Mouse (Mus musculus): ENCODE measurements around the gene Dbil5.

DNA sequence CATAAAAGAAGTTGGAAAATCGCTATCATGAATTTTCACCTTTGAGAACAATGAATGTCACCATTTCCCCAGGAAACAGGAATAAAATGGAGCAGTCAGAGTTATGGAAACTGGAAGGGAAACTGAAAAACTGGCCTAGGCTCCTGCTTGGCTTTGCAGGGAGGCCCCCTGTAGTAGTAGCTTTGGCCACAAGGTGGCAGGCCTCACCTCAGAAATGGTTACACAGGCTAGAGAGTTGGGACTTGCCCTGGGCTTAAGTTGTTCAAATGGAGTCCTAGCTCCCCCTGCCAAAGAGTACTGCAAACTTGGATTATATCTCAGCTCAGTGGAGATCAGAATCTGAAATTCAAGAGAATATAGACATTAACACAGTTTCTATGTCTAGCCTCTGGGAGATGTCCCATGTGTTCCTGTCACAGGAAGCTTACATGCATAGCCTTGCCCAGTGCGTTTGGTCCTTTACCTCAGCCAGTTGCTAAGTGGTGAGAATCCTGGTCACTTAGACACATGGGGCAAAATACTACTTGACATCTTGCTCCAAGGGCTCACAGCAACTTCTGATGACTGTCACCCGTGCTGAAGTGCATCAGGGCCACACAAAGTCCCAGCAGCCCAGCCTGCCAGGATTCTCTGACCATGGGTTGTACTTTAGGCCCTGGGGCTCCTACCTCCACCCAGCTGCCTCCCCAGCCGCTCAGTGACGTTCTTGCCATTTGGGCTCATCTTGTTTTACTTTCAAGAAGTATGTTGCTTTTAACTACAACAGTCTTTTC is 35.9 kb downstream of the Dbil5 start:
- TF ChIP-seq POLR2A (IDR thresholded peaks at IDR 0.05; ENCODE audit: insufficient read depth, low read depth, low read length) (no peak), CTCF (IDR thresholded peaks at IDR 0.05; ENCODE audit: insufficient read depth, low read depth, low read length) (peak; percentile 66)
